Mouse (Mus musculus) lung, embryonic 14.5 days (tissue): ENCODE measurements around the gene Psip1. TPM values are rescaled to one million over a fixed set of nuclear protein-coding genes. Genes with fewer than 3 reads are reported as not detected.
A peak's percentile ranks its signal among the peaks of the same experiment; 100 is the strongest.
"Not testable (repeated sequence)": the region's sequence is repeated elsewhere in the genome, so short reads cannot be mapped to it uniquely, and the experiment has no call there.

Experiments
- ATAC-seq: fragments of 200-750 bp; cut with Nextera tagmentation; 2 replicates; pipeline ENCODE4 v1.8.0; 2017; ENCODE audit warnings: mild to moderate bottlenecking, moderate TSS enrichment, moderate library complexity; ENCODE audit not compliant: insufficient read depth
- DNase-seq: peaks from one replicate; pipeline ENCODE4 v3.0.0-alpha.2; 2015
- H3K27ac ChIP-seq: fragments of 300-500 bp; sonication (generic); 2 replicates; pipeline ENCODE4 v1.5.1; 2014; ENCODE audit warnings: low read depth, mild to moderate bottlenecking, moderate library complexity
- H3K27me3 ChIP-seq: fragments of 300-500 bp; sonication (generic); 2 replicates; pipeline ENCODE4 v1.6.1; 2014; ENCODE audit warnings: low read length, control low read depth; ENCODE audit not compliant: insufficient read depth
- H3K36me3 ChIP-seq: fragments of 300-500 bp; sonication (generic); 2 replicates; pipeline ENCODE4 v1.6.1; 2014; ENCODE audit warnings: control low read depth; ENCODE audit not compliant: insufficient read depth
- H3K4me1 ChIP-seq: fragments of 300-500 bp; sonication (generic); 2 replicates; pipeline ENCODE4 v1.6.1; 2014; ENCODE audit warnings: antibody characterized with exemption, control low read depth; ENCODE audit not compliant: insufficient read depth
- H3K4me2 ChIP-seq: fragments of 300-500 bp; sonication (generic); 2 replicates; pipeline ENCODE4 v1.6.1; 2014; ENCODE audit warnings: mild to moderate bottlenecking
- H3K4me3 ChIP-seq: fragments of 300-500 bp; sonication (generic); 2 replicates; pipeline ENCODE4 v1.5.1; 2014; ENCODE audit warnings: low read depth, low read length
- H3K9ac ChIP-seq: fragments of 300-500 bp; sonication (generic); 2 replicates; pipeline ENCODE4 v1.6.1; 2014
- H3K9me3 ChIP-seq: fragments of 300-500 bp; sonication (generic); 2 replicates; pipeline ENCODE4 v1.6.1; 2016; ENCODE audit warnings: low read depth, low read length, control low read depth
- CTCF ChIP-seq: IDR thresholded peaks from 2 replicates; pipeline ENCODE4 v1.5.1; 2016; ENCODE audit warnings: antibody characterized with exemption, low read depth
- WGBS: fragments of 180-500 bp; shearing (Covaris S2); extraction: QIAGEN DNeasy Blood & Tissue Kit; methylation state at CpG from one replicate; pipeline ENCODE4 v1.1.7; 2014; 5-methylcytosine and 5-hydroxymethylcytosine counted together
- polyA plus RNA-seq: library from polyadenylated mRNA; unstranded; fragments of >200 nt; fragmentation: Nextera tagmentation; extraction: Ambion mirVana; gene quantifications from 2 replicates; pipeline ENCODE4 v1.2.1, GENCODE M21; 2014

Gene Psip1
- polyA plus RNA-seq, 1 experiment from 2014 or later = 170 TPM

DNA sequence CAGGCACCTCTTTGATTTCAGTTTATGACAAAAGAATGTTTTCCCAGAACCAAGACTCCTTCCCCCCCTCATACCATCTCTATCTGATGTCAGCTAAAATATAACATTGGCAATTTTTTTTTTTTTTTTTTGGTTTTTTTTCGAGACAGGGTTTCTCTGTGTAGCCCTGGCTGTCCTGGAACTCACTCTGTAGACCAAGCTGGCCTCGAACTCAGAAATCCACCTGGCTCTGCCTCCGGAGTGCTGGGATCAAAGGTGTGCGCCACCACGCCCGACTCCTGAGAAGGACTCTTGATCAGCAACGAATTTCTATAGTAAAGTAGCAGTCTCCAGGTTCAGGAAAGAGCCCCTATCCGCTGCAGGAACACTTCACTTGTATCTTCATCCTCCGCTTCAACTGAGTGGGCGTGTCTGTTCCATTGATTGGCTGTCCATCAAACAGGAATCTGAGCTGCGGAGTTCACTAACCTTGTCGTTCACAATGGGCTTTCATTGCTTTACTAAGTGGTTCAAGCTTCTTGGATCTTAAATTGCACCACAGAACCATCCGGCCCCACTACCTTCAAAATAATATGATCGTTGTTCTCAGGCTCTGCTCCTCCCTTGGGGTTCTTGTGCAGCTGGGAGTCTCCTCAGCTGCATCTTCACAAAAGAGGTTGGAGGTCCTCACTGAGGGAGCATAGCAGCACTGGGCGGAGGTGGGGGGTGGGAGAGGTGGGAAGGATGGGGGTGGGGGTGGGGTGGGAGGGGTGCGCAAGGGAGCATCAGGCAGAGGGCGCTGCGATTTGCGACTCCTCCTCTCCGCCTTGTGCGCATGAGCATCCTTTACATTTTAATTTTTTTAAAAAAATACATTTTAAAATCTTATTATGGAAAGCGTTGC, 14.1 kb upstream of the Psip1 start:
- TF ChIP-seq CTCF = no peak
- H3K9ac ChIP-seq = peak overlapping the region; percentile 8; the same call in 1 of the 2 replicates
- peak; percentile 59 for DNase-seq
- 7% methylated on average over 22 of the region's 22 CpGs for WGBS
- no peaks in the 10 kb centered on the region for H3K27me3 ChIP-seq
- H3K4me1 ChIP-seq = no peaks in the 10 kb centered on the region
- no peak overlapping the region for H3K27ac ChIP-seq
- ATAC-seq = peak; percentile 56; the same call in 1 of the 2 replicates
- peak overlapping the region; percentile 18 for H3K4me3 ChIP-seq
- H3K4me2 ChIP-seq = peak overlapping the region; percentile 57
- H3K36me3 ChIP-seq = no peaks in the 10 kb centered on the region
- no peaks in the 10 kb centered on the region for H3K9me3 ChIP-seq

DNA sequence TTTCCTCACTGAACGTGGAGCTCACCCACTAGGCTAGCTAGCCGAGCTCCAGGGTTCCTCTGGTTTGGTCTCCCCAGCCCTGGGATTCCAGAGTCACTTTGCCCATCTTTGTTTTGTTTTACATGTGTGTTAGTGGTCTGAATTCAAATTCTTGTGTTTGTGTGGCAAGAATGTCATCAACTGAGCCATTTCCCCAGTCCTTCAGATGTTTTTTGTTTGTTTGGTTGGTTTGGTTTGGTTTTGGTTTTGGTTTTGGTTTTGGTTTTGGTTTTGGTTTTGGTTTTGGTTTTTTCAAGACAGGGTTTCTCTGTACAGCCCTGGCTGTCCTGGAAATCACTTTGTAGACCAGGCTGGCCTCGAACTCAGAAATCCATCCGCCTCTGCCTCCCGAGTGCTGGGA, 10.8 kb upstream of the Psip1 start:
- H3K27me3 ChIP-seq, H3K4me2 ChIP-seq, H3K4me3 ChIP-seq, H3K9ac ChIP-seq, H3K36me3 ChIP-seq, DNase-seq, H3K4me1 ChIP-seq, H3K27ac ChIP-seq, ATAC-seq, H3K9me3 ChIP-seq: not testable (repeated sequence)
- 86% methylated on average over 5 of the region's 5 CpGs for WGBS

DNA sequence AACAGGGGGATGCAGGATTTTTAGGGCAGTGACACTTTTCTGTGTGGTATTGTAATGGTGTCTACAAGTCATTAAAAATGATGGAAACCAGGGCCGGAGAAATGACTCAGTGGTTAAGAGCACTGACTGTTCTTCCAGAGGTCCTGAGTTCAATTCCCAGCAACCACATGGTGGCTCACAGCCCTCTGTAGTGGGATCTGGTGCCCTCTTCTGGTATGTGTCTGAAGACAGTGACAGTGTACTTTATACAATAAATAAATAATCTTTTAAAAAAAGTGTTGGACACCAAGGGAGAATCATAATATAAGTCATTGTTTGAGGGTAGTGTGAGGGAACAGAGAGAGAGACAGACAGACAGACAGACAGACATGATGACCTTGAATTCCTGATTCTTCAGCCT, 6.9 kb upstream of the Psip1 start:
- Histone ChIP-seq H3K27me3 (no peaks in the 10 kb centered on the region), H3K9ac (no peak overlapping the region), H3K4me2 (no peak overlapping the region), H3K27ac (no peak overlapping the region), H3K9me3 (no peaks in the 10 kb centered on the region), H3K4me1 (no peaks in the 10 kb centered on the region), H3K4me3 (no peak overlapping the region), H3K36me3 (no peaks in the 10 kb centered on the region)
- ATAC-seq = no peak
- 83% methylated on average over 1 of the region's 1 CpGs for WGBS
- DNase-seq = no peak
- 0 out of 2 replicates have a peak, but pooled peaks have one; percentile 3 for TF ChIP-seq CTCF

GRCm38 (mm10) chr4:83489121-83489520, 2.9 kb upstream of the Psip1 start:
- no peaks in the 10 kb centered on the region for H3K27me3 ChIP-seq
- ATAC-seq = no peak
- H3K27ac ChIP-seq = no peak overlapping the region
- H3K4me3 ChIP-seq = no peak overlapping the region
- no peak for TF ChIP-seq CTCF
- H3K9me3 ChIP-seq = no peaks in the 10 kb centered on the region
- no peaks in the 10 kb centered on the region for H3K4me1 ChIP-seq
- no peak overlapping the region for H3K4me2 ChIP-seq
- H3K36me3 ChIP-seq = peaks cover 6% of the 10 kb centered on the region
- H3K9ac ChIP-seq = no peak overlapping the region
- no peak for DNase-seq
- WGBS = 26% methylated on average over 5 of the region's 5 CpGs

DNA sequence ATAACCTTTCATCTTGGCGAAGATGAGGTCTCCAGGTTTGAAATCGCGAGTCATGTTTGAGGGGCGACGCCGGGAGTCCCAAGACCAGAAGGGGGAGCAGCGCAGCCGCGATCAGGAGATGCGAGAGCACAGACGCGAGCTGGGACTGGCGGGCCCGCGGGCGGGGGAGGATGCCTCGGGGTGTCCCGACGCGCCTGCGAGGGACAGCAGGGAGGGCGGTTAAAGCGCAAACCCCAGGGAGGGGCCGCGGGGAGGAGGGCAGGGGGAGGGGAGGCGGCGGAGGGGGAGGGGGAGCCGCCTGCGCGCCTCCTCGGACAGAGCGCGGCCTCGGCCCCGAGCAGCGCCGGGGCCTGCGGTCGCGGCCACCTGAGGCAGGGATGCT, 533 bp downstream of the Psip1 start:
- peak; percentile 89 for ATAC-seq
- no peaks in the 10 kb centered on the region for H3K4me1 ChIP-seq
- 1% methylated on average over 38 of the region's 40 CpGs for WGBS

GRCm38 (mm10) chr4:83485250-83485649, 1.0 kb downstream of the Psip1 start:
- Histone ChIP-seq H3K9ac (peak overlapping the region; percentile 91), H3K27ac (peak overlapping the region; percentile 97; the same call in 1 of the 2 replicates), H3K4me3 (peak overlapping the region; percentile 87), H3K4me2 (peak overlapping the region; percentile 76), H3K27me3 (no peaks in the 10 kb centered on the region), H3K9me3 (no peaks in the 10 kb centered on the region), H3K4me1 (no peaks in the 10 kb centered on the region), H3K36me3 (peaks cover 38% of the 10 kb centered on the region)
- WGBS = 22% methylated on average over 12 of the region's 12 CpGs
- no peak for DNase-seq
- no peak for ATAC-seq
- TF ChIP-seq CTCF = no peak

More for the DNA sequence above, 533 bp downstream of the Psip1 start:
- H3K4me2 ChIP-seq = peak overlapping the region; percentile 76
- no peaks in the 10 kb centered on the region for H3K27me3 ChIP-seq
- H3K4me3 ChIP-seq = peak overlapping the region; percentile 87
- H3K36me3 ChIP-seq = peaks cover 35% of the 10 kb centered on the region
- peak; percentile 93 for DNase-seq
- peak; percentile 80 for TF ChIP-seq CTCF
- H3K9me3 ChIP-seq = no peaks in the 10 kb centered on the region
- peak overlapping the region; percentile 91 for H3K9ac ChIP-seq
- peak overlapping the region; percentile 97 for H3K27ac ChIP-seq

- no peaks in the 10 kb centered on the region for H3K9me3 ChIP-seq
- no peaks in the 10 kb centered on the region for H3K27me3 ChIP-seq
- ATAC-seq = no peak
- no peak for TF ChIP-seq CTCF
- DNase-seq = no peak
- no peak overlapping the region for H3K27ac ChIP-seq
- H3K4me3 ChIP-seq = no peak overlapping the region
- no peak overlapping the region for H3K4me2 ChIP-seq
- no peaks in the 10 kb centered on the region for H3K4me1 ChIP-seq
- peaks cover 88% of the 10 kb centered on the region for H3K36me3 ChIP-seq
- no peak overlapping the region for H3K9ac ChIP-seq
- 83% methylated on average over 3 of the region's 3 CpGs for WGBS
Measured at GRCm38 (mm10) chr4:83468208-83468607, 18.1 kb downstream of the Psip1 start.
